Mouse (Mus musculus) heart, postnatal 0 days (tissue): ENCODE measurements around the gene Atp10a.

Experiments used
- CTCF ChIP-seq: IDR thresholded peaks from 2 replicates; pipeline ENCODE4 v1.5.1; 2016; ENCODE audit warnings: antibody characterized with exemption, control low read depth, low read depth
- EP300 ChIP-seq: IDR thresholded peaks from 2 replicates; pipeline ENCODE4 v1.6.1; 2016; ENCODE audit warnings: antibody characterized with exemption, low read depth

GRCm38 (mm10) chr7:58690069-58690923, 34.3 kb downstream of the Atp10a start:
- no peak for TF ChIP-seq CTCF
- no peak for TF ChIP-seq EP300
